In the genomic region with DNA sequence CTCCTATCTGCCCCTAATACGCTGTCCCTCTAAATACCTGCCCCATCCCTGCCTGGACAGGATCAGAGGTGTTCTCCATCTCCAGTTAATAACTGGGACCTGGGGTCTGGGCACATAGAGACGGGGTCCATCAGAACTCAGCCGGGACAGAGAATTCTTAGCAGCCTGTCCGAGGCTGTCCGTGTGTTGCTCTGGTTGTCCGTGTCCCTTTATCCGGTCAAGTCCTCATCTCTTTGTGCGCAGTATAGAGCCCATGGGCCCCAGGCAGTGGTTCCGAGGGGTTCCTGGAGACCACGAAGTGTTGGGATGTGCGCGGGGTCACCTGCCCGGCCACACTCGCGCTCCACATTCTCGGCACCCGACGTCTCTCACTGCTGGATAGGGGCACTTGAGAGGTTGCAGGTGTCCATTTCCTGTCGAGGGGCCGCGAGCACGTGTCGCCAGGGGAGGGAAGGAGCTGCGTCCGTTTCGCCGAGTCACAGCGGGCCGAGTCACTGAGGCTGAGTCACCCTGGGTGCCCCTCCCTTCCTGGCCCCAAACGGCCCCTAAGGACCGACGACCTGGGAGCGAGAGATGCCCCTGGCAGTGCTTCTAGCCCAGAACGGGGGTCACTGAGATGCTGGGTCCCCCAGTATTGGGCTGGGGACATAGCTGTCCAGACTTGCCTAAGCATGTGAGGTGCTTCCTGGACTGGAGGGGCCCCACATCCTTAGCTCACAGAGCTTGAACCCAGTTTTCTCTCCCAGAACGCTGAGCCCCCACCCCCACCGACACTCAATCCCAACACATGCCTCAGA, we compare ENCODE assay signal across 8 mouse cellular contexts. TPM values are rescaled to one million over a fixed set of nuclear protein-coding genes. Genes with fewer than 3 reads are reported as not detected.
DNase-seq lines count a peak whose midpoint lies in the region; ATAC-seq and TF ChIP-seq lines count a peak whose summit lies in the region.

No protein-coding gene starts in this region.

- peak overlapping the region; percentile 63; the same call in 1 of the 2 replicates for H3K4me3 ChIP-seq in spleen, adult 2 months (ENCODE audit: extremely low read depth, insufficient read depth, insufficient read length)
- H3K4me3 ChIP-seq in cortical plate, adult 2 months (ENCODE audit: insufficient read depth, low read length): peak overlapping the region; percentile 61; the same call in 1 of the 2 replicates
- peak overlapping the region; percentile 48 for H3K4me3 ChIP-seq in hindbrain, embryonic 14.5 days (replicated peaks; ENCODE audit: low read length)
- peak overlapping the region; percentile 49 for H3K4me3 ChIP-seq in midbrain, embryonic 12.5 days

- peak overlapping the region; percentile 44; the same call in 1 of the 2 replicates for H3K9ac ChIP-seq in hindbrain, embryonic 14.5 days
- peak overlapping the region; percentile 59; the same call in 1 of the 2 replicates for H3K9ac ChIP-seq in midbrain, embryonic 12.5 days (replicated peaks)

- H3K9me3 ChIP-seq in hindbrain, embryonic 14.5 days (ENCODE audit: control insufficient read depth, low read length): no peaks in the 10 kb centered on the region
- H3K9me3 ChIP-seq in midbrain, embryonic 12.5 days: no peaks in the 10 kb centered on the region

- intact Hi-C loops in left cerebral cortex, postnatal 25 days (cut with DNase I): no loop called here

- 4% methylated on average over 36 of the region's 36 CpGs for WGBS in spleen, adult 2 months
- WGBS in hindbrain, embryonic 14.5 days: 8% methylated on average over 36 of the region's 36 CpGs
- 11% methylated on average over 36 of the region's 36 CpGs for WGBS in midbrain, embryonic 12.5 days

- ATAC-seq in hindbrain, embryonic 14.5 days (ENCODE audit: low FRiP score): no peak
- no peak for ATAC-seq in midbrain, embryonic 12.5 days (ENCODE audit: low FRiP score, low read depth)

- H3K36me3 ChIP-seq in spleen, adult 2 months (ENCODE audit: control insufficient read depth, insufficient read depth, low read length): no peaks in the 10 kb centered on the region
- H3K36me3 ChIP-seq in hindbrain, embryonic 14.5 days (replicated peaks; ENCODE audit: control insufficient read depth, insufficient read depth): peaks cover 3% of the 10 kb centered on the region; the same call in 1 of the 2 replicates
- H3K36me3 ChIP-seq in midbrain, embryonic 12.5 days: 0 out of 2 replicates have a peak, but pooled peaks cover under 1% of the 10 kb centered on the region

- TF ChIP-seq POLR2A in spleen, adult 2 months (IDR thresholded peaks at IDR 0.05; ENCODE audit: low read depth, low read length): no peak
- no peak for TF ChIP-seq POLR2A in cortical plate, adult 2 months (IDR thresholded peaks at IDR 0.05; ENCODE audit: extremely low read depth, insufficient read depth, low read length)

- H3K4me2 ChIP-seq in hindbrain, embryonic 14.5 days (replicated peaks): peak overlapping the region; percentile 86
- peak overlapping the region; percentile 97 for H3K4me2 ChIP-seq in midbrain, embryonic 12.5 days (replicated peaks)

- no peak overlapping the region for H3K27ac ChIP-seq in spleen, adult 2 months (ENCODE audit: insufficient read depth, low read length)
- H3K27ac ChIP-seq in cortical plate, adult 2 months (ENCODE audit: insufficient read depth, low read length): no peak overlapping the region
- H3K27ac ChIP-seq in hindbrain, embryonic 14.5 days: no peak overlapping the region
- no peak overlapping the region for H3K27ac ChIP-seq in midbrain, embryonic 12.5 days (replicated peaks)

- H3K4me1 ChIP-seq in spleen, adult 2 months (ENCODE audit: control insufficient read depth, insufficient read depth, insufficient read length): peaks cover 17% of the 10 kb centered on the region
- H3K4me1 ChIP-seq in cortical plate, adult 2 months (ENCODE audit: control insufficient read depth, insufficient read depth, low read length): no peaks in the 10 kb centered on the region; the same call in 1 of the 2 replicates
- peaks cover 10% of the 10 kb centered on the region; the same call in 1 of the 2 replicates for H3K4me1 ChIP-seq in hindbrain, embryonic 14.5 days (replicated peaks; ENCODE audit: control insufficient read depth, insufficient read depth, low read length)
- peaks cover 15% of the 10 kb centered on the region for H3K4me1 ChIP-seq in midbrain, embryonic 12.5 days

- no peak for DNase-seq in spleen, adult 2 months (ENCODE audit: low read depth in 1 of 2, low spot score in 2 of 2)
- DNase-seq in spleen, postnatal 14 days (ENCODE audit: low spot score in 2 of 2): no peak
- DNase-seq in hindbrain, embryonic 14.5 days (ENCODE audit: low spot score): no peak
- no peak for DNase-seq in right cerebral cortex, postnatal 14 days
- DNase-seq in left cerebral cortex, postnatal 25 days (ENCODE audit: low spot score in 2 of 2): no peak
- DNase-seq in ovary, adult 18-20 months (ENCODE audit: low spot score): no peak

- TF ChIP-seq CTCF in spleen, adult 2 months (IDR thresholded peaks at IDR 0.05; ENCODE audit: extremely low read depth, insufficient read depth, insufficient read length, insufficient replicate concordance): no peak
- TF ChIP-seq CTCF in cortical plate, adult 2 months (IDR thresholded peaks at IDR 0.05; ENCODE audit: extremely low read depth, insufficient read depth, low read length): no peak

- H3K27me3 ChIP-seq in spleen, adult 2 months (ENCODE audit: control insufficient read depth, insufficient read depth, low read length): peaks cover 8% of the 10 kb centered on the region
- peaks cover 61% of the 10 kb centered on the region for H3K27me3 ChIP-seq in hindbrain, embryonic 14.5 days (ENCODE audit: control insufficient read depth, insufficient read depth, low read length)
- peaks cover 84% of the 10 kb centered on the region for H3K27me3 ChIP-seq in midbrain, embryonic 12.5 days

RNA-seq across cellular contexts. Expression of a gene that starts 1.2 kb away (rescaled TPM):
- 0.04 and 0.40 TPM in 2 replicates for polyA plus RNA-seq in spleen, adult 2 months (2012; rRNA removed)
- polyA plus RNA-seq in cortical plate, adult 2 months (2012; rRNA removed): 0.21 TPM in 1 of 2 replicates, not detected in the other
- polyA plus RNA-seq in hindbrain, embryonic 14.5 days (2014; fragmentation: Nextera tagmentation; extraction: Ambion mirVana): not detected in 2 replicates
- polyA plus RNA-seq in midbrain, embryonic 12.5 days (2016; fragmentation: Nextera tagmentation; extraction: Ambion mirVana): not detected in 2 replicates
- not detected for total RNA-seq in left cerebral cortex, postnatal 25 days (2021)

RNA-seq across cellular contexts. Expression of a gene that starts 9.1 kb away (rescaled TPM):
- 5.3 and 6.8 TPM in 2 replicates for polyA plus RNA-seq in spleen, adult 2 months (2012; rRNA removed)
- polyA plus RNA-seq in cortical plate, adult 2 months (2012; rRNA removed): 23.8 and 24.5 TPM in 2 replicates
- polyA plus RNA-seq in hindbrain, embryonic 14.5 days (2014; fragmentation: Nextera tagmentation; extraction: Ambion mirVana): 10.4 and 10.9 TPM in 2 replicates
- polyA plus RNA-seq in midbrain, embryonic 12.5 days (2016; fragmentation: Nextera tagmentation; extraction: Ambion mirVana): 10.1 TPM in 2 replicates
- total RNA-seq in left cerebral cortex, postnatal 25 days (2021): 10 to 100 TPM; 26.4 to 27.9 TPM

RNA-seq across cellular contexts. Expression of a gene that starts 11.9 kb away (rescaled TPM):
- polyA plus RNA-seq in spleen, adult 2 months (2012; rRNA removed): 80.4 and 131 TPM in 2 replicates
- 129 and 131 TPM in 2 replicates for polyA plus RNA-seq in cortical plate, adult 2 months (2012; rRNA removed)
- polyA plus RNA-seq in hindbrain, embryonic 14.5 days (2014; fragmentation: Nextera tagmentation; extraction: Ambion mirVana): 145 and 151 TPM in 2 replicates
- polyA plus RNA-seq in midbrain, embryonic 12.5 days (2016; fragmentation: Nextera tagmentation; extraction: Ambion mirVana): 144 and 149 TPM in 2 replicates
- total RNA-seq in left cerebral cortex, postnatal 25 days (2021): 10 to 100 TPM; 81.9 to 92.9 TPM

RNA-seq across cellular contexts. Expression of a gene that starts 19.8 kb away (rescaled TPM):
- polyA plus RNA-seq in spleen, adult 2 months (2012; rRNA removed): 27.6 and 34.3 TPM in 2 replicates
- polyA plus RNA-seq in cortical plate, adult 2 months (2012; rRNA removed): 0.27 and 0.53 TPM in 2 replicates
- polyA plus RNA-seq in hindbrain, embryonic 14.5 days (2014; fragmentation: Nextera tagmentation; extraction: Ambion mirVana): 4.2 and 5.4 TPM in 2 replicates
- 3.6 and 3.9 TPM in 2 replicates for polyA plus RNA-seq in midbrain, embryonic 12.5 days (2016; fragmentation: Nextera tagmentation; extraction: Ambion mirVana)
- under 1 TPM; 0.73 to 0.80 TPM for total RNA-seq in left cerebral cortex, postnatal 25 days (2021)

RNA-seq across cellular contexts. Expression of a gene that starts 23.6 kb away (rescaled TPM):
- polyA plus RNA-seq in spleen, adult 2 months (2012; rRNA removed): 76.4 and 95.8 TPM in 2 replicates
- 99.8 and 101 TPM in 2 replicates for polyA plus RNA-seq in cortical plate, adult 2 months (2012; rRNA removed)
- 61.3 and 66.0 TPM in 2 replicates for polyA plus RNA-seq in hindbrain, embryonic 14.5 days (2014; fragmentation: Nextera tagmentation; extraction: Ambion mirVana)
- 52.4 and 60.3 TPM in 2 replicates for polyA plus RNA-seq in midbrain, embryonic 12.5 days (2016; fragmentation: Nextera tagmentation; extraction: Ambion mirVana)
- total RNA-seq in left cerebral cortex, postnatal 25 days (2021): 10 to 100 TPM; 70.2 to 73.3 TPM
